Mouse (Mus musculus) lung, postnatal 0 days (tissue): ENCODE data around the gene Cd200r3.

Experiments
- CTCF ChIP-seq: IDR thresholded peaks from 2 replicates; pipeline ENCODE4 v1.5.1; 2016; ENCODE audit warnings: antibody characterized with exemption, mild to moderate bottlenecking
- EP300 ChIP-seq: IDR thresholded peaks from 2 replicates; pipeline ENCODE4 v1.6.1; 2016; ENCODE audit warnings: antibody characterized with exemption, mild to moderate bottlenecking, control low read depth

DNA sequence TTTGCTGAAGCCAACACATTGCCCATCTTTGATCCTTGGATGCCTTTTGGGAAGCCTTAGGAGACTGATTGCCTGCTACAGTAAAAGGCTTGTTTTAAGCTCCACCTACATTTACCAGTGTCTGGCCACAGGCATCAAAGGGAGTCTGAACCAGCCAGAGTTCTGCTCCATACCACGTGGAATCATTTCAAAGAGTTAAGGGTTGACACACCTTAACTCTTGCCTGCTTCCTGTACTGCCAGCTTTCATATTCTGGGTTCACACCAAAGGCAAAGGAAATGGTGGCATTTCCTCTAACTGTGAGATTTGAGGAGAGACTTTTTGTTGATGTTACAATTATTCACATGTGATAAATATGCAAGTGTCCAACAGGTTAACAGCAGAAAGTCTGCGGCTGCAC, 63.5 kb downstream of the Cd200r3 start:
- TF ChIP-seq CTCF (no peak), EP300 (no peak)
